Mouse (Mus musculus): ENCODE results near the gene Prorsd1.
A peak's percentile ranks its signal among the peaks of the same experiment; 100 is the strongest.
"Not testable (repeated sequence)": the region's sequence is repeated elsewhere in the genome, so short reads cannot be mapped to it uniquely, and the experiment has no call there.

Prorsd1 gene

DNA sequence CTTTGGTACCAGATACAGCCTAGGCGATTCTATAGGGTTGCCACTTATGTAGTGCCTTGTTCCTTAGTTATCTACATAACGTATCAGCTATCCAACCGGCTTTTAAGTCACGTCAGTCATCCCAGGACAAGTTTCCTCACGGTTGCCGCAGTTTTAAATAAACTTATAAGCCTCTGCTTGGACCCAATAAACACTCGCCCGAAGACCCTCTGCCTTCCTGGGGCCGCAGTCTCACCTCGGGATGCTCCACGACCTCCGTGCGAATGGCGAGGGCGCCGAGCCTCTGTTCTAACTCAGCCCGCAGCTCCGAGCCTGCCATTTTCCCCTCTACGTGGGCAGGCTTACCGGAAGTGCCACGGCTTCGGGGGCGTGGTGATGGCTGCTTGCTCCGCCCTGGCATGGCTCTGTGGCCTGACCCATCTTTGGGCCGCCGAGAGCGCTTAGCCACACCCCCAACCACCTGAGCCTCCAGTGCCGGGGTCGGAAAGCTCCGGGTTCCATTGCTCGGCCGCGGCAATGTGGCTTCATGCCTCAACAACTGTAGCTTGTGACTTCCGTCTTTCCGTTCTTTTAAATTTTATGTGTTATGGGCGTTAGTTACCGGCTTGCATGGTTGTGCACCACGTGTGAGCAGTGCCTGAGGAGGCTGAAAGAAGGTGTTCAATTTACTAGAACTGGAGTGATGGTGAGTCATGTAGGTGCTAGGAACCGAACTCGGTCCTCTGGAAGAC lies at the start of gene Prorsd1:
Prorsd1 (minus strand) TSS at position 352 of the 731 bp plus-strand sequence.
- peak; percentile 87 for DNase-seq (ENCODE audit: low spot score)

DNA sequence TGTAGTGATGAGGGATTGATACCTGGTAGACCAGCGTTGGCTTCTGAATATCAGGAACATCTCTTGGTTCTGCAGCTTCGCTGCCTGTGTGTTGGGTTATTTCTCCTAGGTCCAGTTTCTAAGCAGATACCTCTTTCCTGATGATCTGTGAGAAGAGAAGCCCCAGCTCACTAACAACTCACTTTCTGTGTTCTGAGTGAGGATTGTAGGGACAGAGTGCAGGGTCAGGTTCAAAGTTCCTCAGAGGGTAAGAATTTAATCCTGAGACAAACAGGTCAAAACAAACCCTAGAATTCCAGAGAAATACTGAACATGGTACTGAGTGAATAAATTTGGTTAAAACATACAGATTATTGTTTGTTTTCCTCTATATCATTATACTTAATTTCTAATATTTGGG lies 48.6 kb upstream of the Prorsd1 start:
- no peak for DNase-seq (ENCODE audit: low spot score)

DNA sequence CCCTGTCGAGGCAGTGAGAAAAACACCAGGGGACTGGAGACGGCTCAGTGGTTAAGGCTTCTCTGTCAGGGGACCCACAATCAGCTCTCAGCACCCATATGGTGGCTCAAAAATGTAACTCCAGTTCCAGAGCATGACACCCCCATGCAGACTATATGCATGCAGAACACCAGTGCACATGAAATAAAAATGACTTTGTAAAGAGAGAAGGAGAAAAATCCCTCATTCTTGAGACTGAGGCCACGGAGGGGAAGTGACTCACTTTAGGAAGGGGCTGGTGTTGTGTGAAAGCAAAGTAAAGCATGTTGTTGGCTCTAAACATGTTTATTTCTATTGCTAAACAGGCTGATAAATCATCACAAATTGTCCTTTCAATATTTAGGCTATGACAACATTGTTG lies 46.2 kb upstream of the Prorsd1 start:
- DNase-seq (ENCODE audit: low spot score), result no peak

DNA sequence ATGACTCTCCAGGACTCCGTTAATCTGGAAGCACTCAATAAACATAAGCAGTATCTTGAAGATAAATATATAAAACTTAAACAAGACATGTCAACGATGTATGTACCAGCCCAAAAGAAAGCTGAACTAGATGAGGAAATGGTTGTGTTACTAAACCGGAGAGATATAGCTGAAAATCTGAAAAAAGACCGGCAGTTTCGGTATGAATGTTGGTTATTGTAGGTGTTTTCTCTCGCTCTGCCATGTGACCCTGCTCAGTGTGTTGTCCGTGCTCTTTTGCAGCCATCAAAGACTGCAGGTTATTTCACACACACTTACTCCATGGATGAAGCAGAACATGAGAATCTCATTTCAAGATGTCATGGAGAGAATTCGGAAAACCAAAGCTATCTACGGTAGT lies 45.6 kb upstream of the Prorsd1 start:
- DNase-seq (ENCODE audit: low spot score), result no peak

DNA sequence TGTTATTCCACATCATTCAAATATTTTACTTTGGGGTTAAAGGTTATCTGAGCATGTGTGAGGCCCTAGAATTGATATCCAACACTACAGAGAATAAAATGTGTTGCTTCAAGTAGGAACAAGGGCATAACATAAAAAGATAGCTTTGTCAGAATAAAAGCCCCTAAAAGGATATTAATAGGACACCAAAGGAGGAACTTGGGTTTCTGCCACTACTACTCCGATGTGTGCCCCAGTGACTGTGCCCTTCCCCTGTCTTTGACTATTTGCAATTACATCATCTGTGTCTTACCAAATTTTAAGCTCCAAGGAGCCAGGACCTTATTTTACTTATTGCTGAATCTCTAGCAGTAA lies 34.6 kb upstream of the Prorsd1 start:
- DNase-seq (ENCODE audit: low spot score), result no peak

DNA sequence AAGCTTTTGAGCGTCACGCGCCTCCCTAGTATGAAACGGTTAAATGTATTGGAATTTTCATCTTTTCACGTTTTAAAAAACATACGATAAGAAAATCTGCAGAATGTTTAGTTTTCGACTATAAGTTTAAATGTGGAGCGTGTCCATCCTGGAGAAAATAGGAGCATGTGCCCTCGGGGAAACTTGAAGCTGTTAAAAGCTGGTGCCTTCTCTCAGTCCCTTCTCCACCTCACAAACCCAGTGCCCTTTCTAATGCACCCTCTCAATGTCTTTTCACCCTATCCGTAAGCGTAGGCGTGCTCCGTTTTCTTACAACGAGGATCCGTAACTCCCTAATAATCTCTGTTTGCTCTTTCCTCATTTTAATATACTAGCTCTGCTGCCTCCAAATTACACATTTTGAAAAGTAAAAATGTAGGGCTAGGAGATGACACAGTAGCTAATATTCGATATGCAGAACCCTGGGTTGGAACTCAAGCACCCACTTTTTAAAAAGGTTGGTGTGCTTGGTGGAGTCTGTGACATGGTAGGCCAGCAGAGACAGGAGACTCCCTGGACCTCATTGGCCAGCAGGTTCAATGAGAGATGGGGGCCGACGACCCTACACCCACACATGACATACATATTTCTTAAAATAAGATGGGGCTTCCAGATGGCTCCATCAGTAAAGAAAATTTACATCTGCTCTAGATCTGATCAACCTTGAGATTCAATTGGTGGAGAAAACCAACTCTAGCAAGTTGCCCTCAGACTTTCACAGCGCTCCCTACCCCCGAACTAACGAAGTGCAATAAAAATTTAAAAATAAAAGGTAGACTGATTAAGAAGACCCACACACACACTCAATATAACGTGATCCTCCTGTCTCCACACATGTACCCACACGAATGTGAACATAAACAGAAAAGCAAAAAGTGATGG lies 33.9 kb upstream of the Prorsd1 start:
- no peak for DNase-seq (ENCODE audit: low spot score)

DNA sequence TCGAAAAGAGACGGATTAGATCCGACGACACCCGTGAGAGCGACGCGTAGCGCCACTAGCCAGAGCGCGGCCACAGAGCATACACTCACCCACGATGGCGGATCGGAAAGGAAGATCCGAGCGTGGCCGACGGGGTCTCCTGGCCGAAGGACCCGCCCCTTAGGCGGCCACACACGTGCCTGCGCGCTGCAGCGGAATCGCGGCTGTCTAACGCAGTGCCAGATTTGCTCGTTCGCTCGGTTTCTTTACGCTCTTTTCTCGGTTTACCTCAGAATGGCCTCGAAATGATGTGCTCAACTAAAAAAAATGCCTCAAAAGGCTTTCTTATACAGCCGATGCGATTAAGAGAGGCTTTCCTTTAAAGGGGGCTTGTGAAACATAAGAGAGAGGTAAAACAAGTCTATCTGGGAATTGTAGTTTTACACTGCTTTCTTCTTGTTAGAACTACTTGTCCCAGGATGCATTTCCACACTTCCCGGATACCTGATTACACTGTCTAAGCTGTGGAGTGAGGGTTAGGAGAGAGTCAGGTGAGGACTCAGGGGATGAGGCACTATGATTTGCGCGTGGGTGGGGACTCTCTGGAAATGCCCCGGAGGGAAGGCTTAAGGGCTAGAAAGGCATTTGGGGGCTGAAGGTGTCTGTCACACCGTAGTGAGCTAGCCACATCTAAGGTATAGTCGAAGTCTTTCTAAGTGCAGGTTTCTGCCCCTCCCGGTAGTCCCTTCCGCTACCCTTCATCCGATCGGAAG lies 33.1 kb upstream of the Prorsd1 start, which contains the start of the genes Clhc1 and Rps27a:
Clhc1 (plus strand) TSS at position 199 of the 752 bp plus-strand sequence.
Rps27a (minus strand) TSS at position 358 of the 752 bp plus-strand sequence.
- DNase-seq (ENCODE audit: low spot score), result peak; percentile 81

DNA sequence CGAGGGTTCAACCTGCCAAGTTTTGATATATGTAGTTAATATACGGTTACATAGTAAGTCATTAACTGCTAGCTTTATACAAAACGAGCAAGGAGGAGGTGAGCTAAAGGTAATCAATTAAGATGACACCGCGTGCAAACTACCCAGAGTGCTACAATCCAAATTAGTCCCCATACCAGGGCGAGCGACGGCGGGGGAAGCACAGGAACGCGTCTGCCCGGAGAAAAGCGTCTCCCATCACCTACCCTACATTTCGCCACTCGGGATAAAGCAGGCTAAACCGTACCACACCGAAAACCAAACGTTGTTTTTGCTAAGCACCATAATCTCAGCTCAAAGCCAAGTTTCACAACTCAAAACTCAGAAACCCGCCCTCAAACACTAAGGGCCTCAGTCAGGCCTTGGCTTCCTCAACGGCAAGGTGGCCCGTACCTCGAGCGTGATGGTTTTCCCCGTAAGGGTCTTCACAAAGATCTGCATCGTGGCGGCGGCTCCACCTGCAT lies 32.5 kb upstream of the Prorsd1 start:
- no peak for DNase-seq (ENCODE audit: low spot score)

DNA sequence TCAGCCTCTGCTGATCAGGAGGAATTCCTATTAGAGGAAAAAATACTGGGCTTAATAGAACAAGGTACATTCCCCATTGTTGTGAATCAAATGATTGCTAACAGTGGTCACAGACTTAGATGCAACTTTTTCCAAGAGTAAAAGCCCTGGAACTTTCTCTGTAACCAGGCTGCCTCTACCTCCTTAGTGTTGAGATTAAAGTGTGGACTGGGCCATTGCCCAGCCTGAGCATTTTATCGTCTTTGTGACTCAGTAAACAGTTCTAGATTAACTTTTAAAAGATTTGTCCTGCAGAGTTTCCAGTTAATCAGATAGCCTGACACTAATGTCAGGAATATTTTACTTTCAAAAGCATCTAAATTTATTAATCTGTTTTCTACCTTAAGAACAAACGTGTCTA lies 31.9 kb upstream of the Prorsd1 start:
- no peak for DNase-seq (ENCODE audit: low spot score)

DNA sequence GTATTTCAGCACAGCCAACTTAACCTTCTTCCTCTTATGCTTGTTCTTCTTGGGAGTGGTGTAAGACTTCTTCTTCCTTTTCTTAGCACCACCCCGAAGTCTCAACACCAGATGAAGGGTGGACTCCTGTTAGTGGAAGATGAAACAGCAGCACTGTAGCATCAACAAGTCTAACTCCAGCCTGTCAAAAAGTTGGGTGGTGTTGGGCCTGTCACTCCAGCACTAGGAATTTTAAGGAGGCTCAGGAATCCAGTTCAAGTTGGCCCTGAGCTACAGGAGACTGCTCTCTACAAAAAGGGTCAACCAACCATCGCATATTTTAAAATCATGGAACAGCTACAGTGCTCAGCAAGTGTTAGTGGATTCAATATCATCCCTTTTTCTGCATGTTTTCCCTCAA lies 31.5 kb upstream of the Prorsd1 start:
- DNase-seq (ENCODE audit: low spot score), result not testable (repeated sequence)

DNA sequence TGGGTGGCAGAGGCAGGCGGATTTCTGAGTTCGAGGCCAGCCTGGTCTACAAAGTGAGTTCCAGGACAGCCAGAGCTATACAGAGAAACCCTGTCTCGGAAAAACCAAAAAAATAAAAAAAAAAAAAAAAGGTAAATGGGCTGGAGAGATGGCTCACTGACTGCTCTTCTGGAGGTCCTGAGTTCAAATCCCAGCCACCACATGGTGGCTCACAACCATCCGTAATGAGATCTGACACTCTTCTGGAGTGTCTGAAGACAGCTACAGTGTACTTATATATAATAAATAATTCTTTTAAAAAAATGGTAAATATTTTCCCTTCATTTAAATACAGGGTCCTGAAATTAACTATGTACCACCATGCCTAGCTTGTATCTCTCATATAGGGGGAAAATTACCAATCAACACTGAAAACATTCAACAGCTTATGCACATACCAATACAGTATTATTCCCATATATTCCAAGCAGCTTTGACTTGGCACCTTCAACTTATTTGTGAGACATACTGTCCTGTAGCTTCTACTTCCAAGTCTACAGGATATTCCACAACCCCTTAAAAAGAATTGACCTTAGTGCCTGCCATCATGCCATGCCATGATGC lies 30.4 kb upstream of the Prorsd1 start:
- DNase-seq (ENCODE audit: low spot score), result not testable (repeated sequence)

DNA sequence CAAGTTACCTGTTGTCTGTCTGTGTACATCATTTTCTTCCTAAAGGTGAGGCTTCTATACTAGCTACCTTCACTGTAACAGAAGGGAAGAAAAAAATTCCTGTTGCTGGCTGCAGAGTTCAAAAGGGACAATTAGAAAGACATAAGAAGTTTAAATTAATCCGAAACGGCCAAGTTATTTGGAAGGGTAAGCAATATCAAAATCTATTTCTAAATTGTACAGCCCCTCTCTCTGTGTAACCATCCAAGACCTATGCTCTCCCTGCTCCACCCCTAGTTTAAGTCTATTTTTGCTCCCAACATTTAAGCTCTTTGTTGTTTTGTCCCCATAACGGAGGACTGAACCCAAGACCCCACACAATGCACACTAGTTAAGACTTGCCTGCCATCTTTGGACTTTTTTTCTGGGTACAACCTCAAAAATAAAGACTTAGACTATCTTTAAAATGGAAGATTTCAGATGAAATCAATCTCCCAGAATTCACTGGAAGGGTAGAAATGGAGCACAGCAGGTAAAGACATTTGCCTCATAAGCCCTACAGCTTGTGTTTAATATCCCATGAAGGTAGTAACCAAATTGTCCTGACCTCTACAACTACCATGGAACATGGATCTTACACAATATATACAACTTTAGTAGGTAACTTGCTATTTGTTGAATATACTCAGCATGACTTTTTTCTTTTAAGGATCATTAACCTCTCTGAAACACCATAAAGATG lies 29.6 kb upstream of the Prorsd1 start:
- no peak for DNase-seq (ENCODE audit: low spot score)

DNA sequence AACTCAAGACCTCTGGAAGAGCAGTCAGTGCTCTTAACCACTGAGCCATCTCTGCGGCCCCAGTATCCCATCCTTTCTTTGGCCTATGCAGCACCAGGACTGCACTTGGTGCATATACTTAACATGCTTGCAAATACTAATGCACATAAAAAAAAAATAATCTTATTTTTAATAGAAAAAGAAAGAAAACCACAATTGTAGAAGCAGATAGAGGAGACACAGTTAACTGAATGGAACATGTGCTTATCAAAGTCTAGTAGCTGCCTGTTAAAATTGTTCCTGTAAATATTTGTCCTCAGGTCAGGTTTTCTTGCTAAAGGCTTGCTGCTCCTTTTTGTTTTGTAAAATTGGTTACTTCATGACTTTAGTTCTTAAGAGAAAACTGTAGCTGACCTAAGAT lies 23.4 kb upstream of the Prorsd1 start:
- no peak for DNase-seq (ENCODE audit: low spot score)

DNA sequence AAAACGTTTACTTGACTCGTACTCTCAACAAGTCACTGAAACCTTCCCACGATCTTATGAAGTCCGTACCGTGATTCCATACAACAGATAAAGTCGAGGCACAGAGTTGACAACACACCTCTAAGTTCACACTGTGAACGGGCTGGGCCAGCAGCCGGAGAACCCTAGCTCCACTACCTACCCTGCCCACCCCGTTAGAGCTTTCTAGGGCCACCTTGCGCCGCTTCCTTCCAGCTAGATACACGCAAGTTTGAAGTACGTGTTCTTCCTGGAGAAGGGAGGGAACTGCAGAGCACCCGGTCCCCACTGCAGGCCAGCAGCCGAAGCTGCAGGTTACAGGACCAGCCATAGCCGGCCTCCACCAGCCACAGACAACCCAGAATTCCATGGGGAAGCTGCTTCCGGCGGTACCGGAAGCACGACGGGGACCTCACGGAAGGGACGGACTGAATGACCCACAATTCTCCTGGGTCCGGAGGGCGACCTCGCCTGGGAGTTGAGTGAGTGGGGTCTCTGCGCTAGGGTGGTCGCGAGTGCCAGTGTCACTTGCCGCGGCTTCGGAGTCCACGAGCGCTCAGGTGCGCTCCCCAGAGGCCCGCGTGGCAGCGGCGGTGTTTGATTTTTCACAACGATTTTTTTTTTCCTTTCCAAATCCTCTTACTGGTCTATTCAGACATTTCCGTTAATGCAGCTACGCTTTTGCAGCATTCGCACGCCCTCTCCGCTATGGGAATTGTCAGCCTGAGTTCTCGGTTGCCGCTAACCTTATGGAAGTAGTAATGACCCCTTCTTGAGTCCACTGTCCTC lies 11.4 kb upstream of the Prorsd1 start, which contains the start of gene Mtif2:
Mtif2 (plus strand) TSS at position 421 of the 807 bp plus-strand sequence.
- DNase-seq (ENCODE audit: low spot score), result peak; percentile 57

DNA sequence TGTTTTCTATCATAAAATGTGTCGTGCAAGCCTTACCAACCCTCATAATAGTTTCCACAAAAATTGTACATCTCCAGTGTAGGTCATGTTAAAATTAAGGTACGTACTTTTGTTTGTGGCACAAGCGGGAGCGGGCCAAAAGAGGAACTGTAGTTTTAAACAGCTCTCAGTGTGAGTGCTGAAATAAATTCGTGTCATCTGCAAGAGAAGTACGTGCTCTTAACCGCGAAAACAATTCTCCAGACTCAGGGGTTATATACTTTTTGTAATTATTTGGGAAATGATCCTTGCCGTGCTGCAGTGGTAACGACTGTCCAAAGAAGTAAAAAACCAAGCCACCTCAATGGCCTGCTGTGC lies 530 bp downstream of the Prorsd1 start:
- no peak for DNase-seq (ENCODE audit: low spot score)

DNA sequence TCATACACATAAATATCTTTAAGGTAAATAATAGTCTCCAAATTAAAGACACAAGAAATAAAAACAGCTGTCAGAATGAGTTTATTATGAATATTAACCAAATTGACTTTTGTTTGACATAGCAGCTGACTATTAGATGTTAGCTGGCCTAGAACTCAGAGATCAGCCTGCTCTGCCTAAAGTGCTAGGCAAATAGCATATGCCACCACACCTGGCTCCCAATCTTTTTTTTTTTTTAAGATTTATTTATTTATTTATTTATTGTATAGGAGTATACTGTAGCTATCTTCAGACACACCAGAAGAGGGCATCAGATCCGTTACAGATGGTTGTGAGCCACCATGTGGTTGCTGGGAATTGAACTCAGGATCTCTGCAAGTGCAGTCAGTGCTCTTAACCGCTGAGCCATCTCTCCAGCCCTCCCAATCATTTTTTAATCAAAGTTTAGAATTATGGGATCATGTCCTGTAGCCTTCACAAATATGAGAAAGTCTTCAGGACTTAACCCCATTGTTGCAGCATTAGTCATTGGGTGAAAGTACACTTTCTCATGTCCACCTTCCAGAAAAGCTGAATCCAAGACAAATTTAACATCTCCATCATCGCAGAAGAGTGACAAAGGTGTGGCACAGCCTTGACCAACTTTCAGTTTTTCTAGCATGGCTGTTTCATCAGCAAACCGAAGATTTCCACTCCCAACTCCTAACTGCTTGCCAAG lies 1.9 kb downstream of the Prorsd1 start:
- no peak for DNase-seq (ENCODE audit: low spot score)

DNA sequence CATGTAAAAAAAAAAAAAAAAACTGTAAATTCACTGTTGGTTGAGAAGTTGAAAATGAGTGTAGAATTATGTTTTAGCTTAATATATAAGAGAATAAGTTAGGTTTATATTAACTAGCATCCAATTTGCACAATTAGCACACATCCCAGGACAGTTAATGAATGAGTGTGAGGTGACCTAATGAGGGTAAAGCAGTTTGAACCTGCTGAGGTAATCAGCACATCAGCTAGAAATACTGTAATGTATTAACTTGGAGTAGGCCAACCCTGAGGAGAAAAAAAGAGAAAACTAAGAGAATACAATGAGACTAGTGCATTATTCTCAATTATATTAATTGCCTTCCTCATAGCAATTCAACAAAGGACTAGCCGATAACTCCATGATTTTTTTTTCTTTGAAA lies 5.4 kb downstream of the Prorsd1 start:
- DNase-seq (ENCODE audit: low spot score), result no peak

DNA sequence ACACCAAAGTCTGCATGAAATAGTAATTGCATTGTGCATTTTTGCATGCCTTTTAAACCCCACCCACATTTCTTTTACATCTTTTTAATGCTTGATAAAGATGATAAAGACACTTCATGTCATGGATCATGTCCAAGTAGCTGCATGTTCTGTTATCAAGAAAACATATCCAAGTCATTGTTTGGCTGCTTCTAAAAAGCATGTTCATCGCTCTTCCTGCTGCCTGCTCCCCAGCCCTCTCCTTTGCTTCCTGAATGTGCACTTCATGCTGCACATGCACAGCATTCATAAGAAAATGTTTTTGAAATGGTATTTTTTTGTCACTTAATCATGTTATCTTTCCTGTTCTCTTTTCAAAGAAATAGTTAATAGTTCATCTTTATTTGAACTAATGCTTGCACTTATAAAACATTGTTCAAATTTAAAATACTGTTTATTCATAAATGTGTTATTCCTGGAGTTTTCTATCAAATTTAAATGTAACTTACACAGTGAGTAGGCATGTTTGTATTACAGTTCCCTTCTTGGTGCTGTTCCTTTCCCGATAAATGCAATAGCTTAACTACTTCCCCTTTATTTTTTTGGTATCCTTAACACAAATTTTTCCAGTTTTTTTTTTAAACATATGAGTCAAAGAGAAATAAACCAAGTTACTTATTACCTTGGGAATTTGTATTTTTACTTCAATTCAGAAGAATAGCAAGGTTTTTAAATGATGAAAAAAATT lies 9.8 kb downstream of the Prorsd1 start:
- DNase-seq (ENCODE audit: low spot score), result no peak
